Mouse (Mus musculus): Measurements from ENCODE around the gene Socs1.

DNA sequence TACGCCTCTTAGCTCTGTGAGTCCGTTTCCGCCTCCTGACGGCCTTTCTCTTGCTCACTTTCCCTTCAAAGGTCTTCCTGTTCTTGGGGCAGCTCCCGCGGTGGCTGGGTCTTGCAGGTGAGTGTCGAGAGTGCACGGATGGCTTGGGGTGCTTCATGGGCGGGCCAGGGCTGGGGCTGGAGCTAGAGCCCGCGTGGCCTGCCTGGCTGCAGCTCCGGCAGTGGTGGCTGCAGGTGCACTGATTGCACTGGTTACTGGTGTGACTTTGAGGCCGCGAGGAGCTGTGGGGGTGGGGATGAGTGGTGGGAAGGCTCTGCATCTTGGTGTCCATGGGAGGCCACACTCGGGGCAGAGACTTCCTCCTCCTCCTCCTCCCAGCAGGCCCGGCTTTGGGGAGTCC is 2.9 kb upstream of the Socs1 start, which contains the start of gene Tnp2:
- no peak for TF ChIP-seq CTCF (IDR thresholded peaks at IDR 0.05; ENCODE audit: borderline replicate concordance, insufficient read depth, low read length)
- TF ChIP-seq POLR2A (IDR thresholded peaks at IDR 0.05; ENCODE audit: low read depth, low read length), result no peak
